Mouse (Mus musculus) liver, embryonic 14.5 days (tissue): ENCODE data around the gene Ces1c.

Experiments used
- CTCF ChIP-seq: IDR thresholded peaks from 2 replicates; pipeline ENCODE4 v1.5.1; 2016; ENCODE audit warnings: antibody characterized with exemption, low read depth, control low read depth
- EP300 ChIP-seq: IDR thresholded peaks from 2 replicates; pipeline ENCODE4 v1.6.1; 2016; ENCODE audit warnings: antibody characterized with exemption, low read depth

- TF ChIP-seq CTCF: no peak
- TF ChIP-seq EP300: no peak
Measured at GRCm38 (mm10) chr8:93147331-93147730, 16.2 kb upstream of the Ces1c start.
